Mouse (Mus musculus) hindbrain, embryonic 12.5 days (tissue): ENCODE data around the gene Fyn. TPM values are rescaled to one million over a fixed set of nuclear protein-coding genes. Genes with fewer than 3 reads are reported as not detected.
A peak's percentile ranks its signal among the peaks of the same experiment; 100 is the strongest.

Experiments
- ATAC-seq: fragments of 200-750 bp; cut with Nextera tagmentation; 2 replicates; pipeline ENCODE4 v1.8.0; 2017; ENCODE audit warnings: moderate TSS enrichment; ENCODE audit not compliant: low FRiP score
- H3K27ac ChIP-seq: fragments of 300-500 bp; sonication (generic); 2 replicates; pipeline ENCODE4 v1.5.1; 2016; ENCODE audit warnings: mild to moderate bottlenecking
- H3K27me3 ChIP-seq: fragments of 300-500 bp; sonication (generic); 2 replicates; pipeline ENCODE4 v1.6.1; 2016; ENCODE audit warnings: mild to moderate bottlenecking
- H3K36me3 ChIP-seq: fragments of 300-500 bp; sonication (generic); 2 replicates; pipeline ENCODE4 v1.6.1; 2016; ENCODE audit warnings: mild to moderate bottlenecking
- H3K4me1 ChIP-seq: fragments of 300-500 bp; sonication (generic); 2 replicates; pipeline ENCODE4 v1.6.1; 2016
- H3K4me2 ChIP-seq: fragments of 300-500 bp; sonication (generic); replicated peaks from 2 replicates; pipeline ENCODE4 v1.6.1; 2016; ENCODE audit warnings: mild to moderate bottlenecking
- H3K4me3 ChIP-seq: fragments of 300-500 bp; sonication (generic); 2 replicates; pipeline ENCODE4 v1.5.1; 2016; ENCODE audit warnings: mild to moderate bottlenecking
- H3K9ac ChIP-seq: fragments of 300-500 bp; sonication (generic); 2 replicates; pipeline ENCODE4 v1.6.1; 2016; ENCODE audit warnings: mild to moderate bottlenecking, moderate library complexity
- H3K9me3 ChIP-seq: fragments of 300-500 bp; sonication (generic); replicated peaks from 2 replicates; pipeline ENCODE4 v1.6.1; 2016; ENCODE audit warnings: mild to moderate bottlenecking
- WGBS: fragments of 180-500 bp; shearing (Covaris S2); methylation state at CpG from one replicate; pipeline ENCODE4 v1.1.7; 2016; 5-methylcytosine and 5-hydroxymethylcytosine counted together
- polyA plus RNA-seq: library from polyadenylated mRNA; unstranded; fragments of >200 nt; fragmentation: Nextera tagmentation; extraction: Ambion mirVana; gene quantifications from 2 replicates; pipeline ENCODE4 v1.2.1, GENCODE M21; 2016

The Fyn gene
- polyA plus RNA-seq, 1 experiment from 2014 or later, result 64.8 TPM

DNA sequence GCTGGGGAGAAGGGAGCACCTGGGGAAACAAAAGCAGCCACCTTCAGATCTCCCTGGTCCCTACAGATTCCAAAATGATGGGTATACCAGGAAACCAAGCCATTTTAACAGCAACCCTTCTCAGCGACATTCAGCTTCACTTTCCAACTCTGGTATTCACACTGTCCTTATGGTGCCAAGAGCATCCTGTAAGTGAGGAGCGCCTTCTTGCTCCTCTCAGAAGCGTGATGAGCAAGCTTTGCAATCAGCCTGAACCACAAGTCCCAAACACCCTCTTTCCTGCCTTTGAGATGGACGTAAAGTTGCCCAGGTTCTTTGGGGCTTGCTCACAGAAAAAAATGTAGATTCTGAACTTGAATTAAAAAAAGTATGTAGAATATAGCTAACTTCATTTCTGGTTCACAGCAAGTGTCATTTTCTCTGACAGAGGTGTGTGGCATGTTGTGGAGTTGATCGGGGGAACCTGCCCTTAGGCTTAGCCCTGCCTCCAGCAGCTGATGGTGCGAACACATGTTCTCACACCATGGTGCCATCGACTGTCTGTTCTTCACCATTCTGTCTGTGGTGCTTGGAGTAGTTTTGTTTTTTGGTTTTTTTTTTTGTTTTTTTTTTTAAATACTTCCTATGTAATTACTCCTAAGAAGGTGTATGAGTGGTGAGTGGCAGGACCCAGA is 102.5 kb downstream of the Fyn start:
- Histone ChIP-seq H3K4me2 (no peak overlapping the region), H3K36me3 (no peaks in the 10 kb centered on the region), H3K27ac (no peak overlapping the region), H3K9ac (no peak overlapping the region), H3K27me3 (no peaks in the 10 kb centered on the region), H3K4me1 (peaks cover 28% of the 10 kb centered on the region), H3K4me3 (no peak overlapping the region), H3K9me3 (no peaks in the 10 kb centered on the region)
- 80% methylated on average over 7 of the region's 7 CpGs for WGBS
- no peak for ATAC-seq

DNA sequence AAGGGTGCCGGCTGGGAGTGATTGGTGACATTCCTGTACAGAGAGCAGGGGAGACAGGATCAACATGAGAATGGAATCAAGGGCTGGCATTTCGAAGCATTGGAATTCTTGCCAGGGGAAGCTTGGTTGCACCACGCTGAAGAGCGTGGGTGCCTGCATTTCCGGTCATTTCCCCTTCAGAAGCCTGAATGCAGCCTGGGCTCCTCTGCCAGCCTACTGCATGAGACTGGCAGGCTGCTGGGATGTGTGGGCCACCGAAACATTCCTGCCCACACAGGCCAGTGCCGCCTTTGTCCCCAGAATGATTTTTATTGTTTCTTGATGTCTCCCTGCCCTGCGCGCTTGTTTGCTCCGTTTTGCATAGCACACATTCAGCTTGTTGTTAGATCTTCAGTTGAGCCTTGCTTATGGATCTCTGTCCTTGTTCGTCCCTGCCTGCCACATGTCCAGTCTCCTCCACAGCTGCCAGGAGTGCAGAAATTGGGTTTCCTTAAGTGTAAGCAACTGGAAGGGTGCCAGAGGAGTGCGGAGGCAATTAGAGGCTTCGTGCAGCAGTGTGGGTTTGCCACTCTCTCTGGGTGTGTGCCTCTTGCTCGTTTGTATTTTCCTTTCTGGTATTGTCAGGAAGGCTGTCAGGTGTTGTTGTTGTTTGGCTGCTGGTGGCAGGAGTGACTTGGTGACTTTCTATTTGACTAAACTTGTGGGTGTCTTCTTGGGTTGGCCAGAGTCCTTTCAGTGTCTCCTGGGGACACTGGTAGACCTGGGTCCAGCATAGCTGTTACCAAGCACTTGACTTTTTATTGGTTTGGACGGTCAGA is 103.3 kb downstream of the Fyn start:
- WGBS, result 56% methylated on average over 15 of the region's 15 CpGs
- H3K27ac ChIP-seq, result peak overlapping the region; percentile 76
- no peaks in the 10 kb centered on the region for H3K27me3 ChIP-seq
- no peak overlapping the region for H3K9ac ChIP-seq
- no peaks in the 10 kb centered on the region for H3K9me3 ChIP-seq
- peaks cover 28% of the 10 kb centered on the region for H3K4me1 ChIP-seq
- no peak overlapping the region for H3K4me3 ChIP-seq
- peak; percentile 63; the same call in 1 of the 2 replicates for ATAC-seq
- 0 out of 2 replicates have a peak overlapping the region, but pooled peaks have one; percentile 23 for H3K4me2 ChIP-seq
- no peaks in the 10 kb centered on the region for H3K36me3 ChIP-seq

DNA sequence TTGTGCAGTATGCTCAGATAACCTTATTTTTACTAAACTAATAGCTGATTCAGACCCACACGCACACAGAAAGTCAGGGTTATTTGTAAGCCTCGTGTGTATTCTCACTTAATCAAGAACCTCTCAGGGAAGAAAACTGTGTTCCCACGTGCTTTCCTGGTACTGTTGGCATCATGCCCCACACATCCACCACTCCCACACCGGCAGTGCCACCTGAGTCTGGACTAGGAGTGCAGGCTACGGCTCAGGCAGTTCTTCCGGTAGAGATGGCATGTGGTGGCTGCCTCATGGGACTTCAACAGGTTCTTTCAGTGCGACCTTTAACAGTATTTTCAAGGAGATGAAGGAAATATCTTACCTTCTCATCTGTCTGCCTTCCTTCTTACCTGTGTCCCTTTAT is 104.3 kb downstream of the Fyn start:
- Histone ChIP-seq H3K9me3 (no peaks in the 10 kb centered on the region), H3K4me3 (no peak overlapping the region), H3K4me2 (no peak overlapping the region), H3K27ac (no peak overlapping the region), H3K27me3 (no peaks in the 10 kb centered on the region), H3K9ac (no peak overlapping the region), H3K36me3 (no peaks in the 10 kb centered on the region), H3K4me1 (peaks cover 28% of the 10 kb centered on the region)
- WGBS, result 78% methylated on average over 7 of the region's 7 CpGs
- ATAC-seq, result no peak

DNA sequence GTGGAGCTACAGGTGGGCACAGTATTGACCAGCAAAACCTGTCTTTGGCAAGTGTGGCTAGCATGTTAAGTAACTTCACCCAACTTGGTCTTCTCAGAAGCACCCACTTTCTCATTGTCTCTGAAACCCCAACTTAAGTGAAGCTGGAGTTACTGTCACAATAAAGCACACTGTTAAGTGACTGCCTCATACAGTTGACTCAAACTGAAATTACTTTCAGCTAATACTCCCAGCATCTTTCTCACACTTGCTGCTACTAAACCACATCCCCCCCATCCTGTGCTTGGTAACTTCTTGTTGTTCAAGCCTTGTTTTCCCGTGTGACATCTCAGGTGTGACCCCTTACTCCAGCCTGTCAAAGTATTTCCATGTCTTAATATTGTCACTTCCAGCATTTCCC is 110.7 kb downstream of the Fyn start:
- Histone ChIP-seq H3K4me1 (peaks cover 5% of the 10 kb centered on the region), H3K4me2 (no peak overlapping the region), H3K4me3 (no peak overlapping the region), H3K9me3 (no peaks in the 10 kb centered on the region), H3K27me3 (no peaks in the 10 kb centered on the region), H3K27ac (no peak overlapping the region), H3K36me3 (peaks cover 6% of the 10 kb centered on the region; the same call in 1 of the 2 replicates), H3K9ac (no peak overlapping the region)
- ATAC-seq, result no peak
- WGBS, result 93% methylated on average over 1 of the region's 1 CpGs

DNA sequence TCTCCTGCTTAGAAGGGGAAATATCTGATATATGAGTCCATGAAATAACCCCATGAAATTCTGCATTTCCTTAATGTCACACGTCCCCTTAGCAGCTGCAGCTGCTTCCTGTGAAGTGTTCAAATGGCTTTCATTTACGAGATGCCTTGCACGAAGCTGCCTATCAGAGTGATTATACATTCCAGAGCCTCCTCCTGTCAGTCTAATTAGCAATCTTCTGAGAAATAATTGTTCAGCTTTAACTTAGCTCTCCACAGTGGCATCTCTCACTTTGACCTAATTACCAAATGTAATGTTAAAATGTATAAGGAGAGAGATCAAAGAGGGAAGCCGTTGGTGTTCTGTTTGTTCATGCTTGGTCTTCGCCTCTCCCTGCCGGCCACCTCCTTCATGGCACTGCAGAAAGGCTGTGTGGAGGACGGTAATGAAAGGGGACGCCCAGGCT is 115.7 kb downstream of the Fyn start:
- H3K27me3 ChIP-seq, result no peaks in the 10 kb centered on the region
- 23% methylated on average over 8 of the region's 8 CpGs for WGBS
- peak; percentile 57 for ATAC-seq
- H3K4me2 ChIP-seq, result peak overlapping the region; percentile 11; the same call in 1 of the 2 replicates
- peak overlapping the region; percentile 42 for H3K9ac ChIP-seq
- peaks cover 42% of the 10 kb centered on the region for H3K4me1 ChIP-seq
- H3K4me3 ChIP-seq, result no peak overlapping the region
- H3K9me3 ChIP-seq, result no peaks in the 10 kb centered on the region
- H3K36me3 ChIP-seq, result peaks cover 6% of the 10 kb centered on the region; the same call in 1 of the 2 replicates
- H3K27ac ChIP-seq, result peak overlapping the region; percentile 72

DNA sequence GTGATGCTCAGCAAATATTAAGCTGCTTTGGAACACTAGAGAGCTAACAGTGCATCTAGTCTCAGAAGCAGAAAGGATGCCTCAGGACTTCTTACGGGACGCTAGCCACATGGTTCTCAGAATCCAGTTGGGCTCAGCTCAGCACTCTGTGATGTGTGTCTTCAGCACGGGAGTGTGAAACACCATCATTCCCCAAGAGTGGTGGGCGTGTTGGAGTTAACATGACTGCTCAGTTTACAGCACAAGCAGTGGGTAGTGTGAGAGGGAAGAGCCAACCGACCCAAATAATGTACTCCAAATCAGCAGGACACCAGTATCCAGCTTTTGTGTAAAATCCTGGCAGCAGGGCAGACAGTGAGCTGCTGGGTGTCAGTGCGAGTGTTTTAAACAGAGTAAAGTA is 116.2 kb downstream of the Fyn start:
- no peaks in the 10 kb centered on the region for H3K27me3 ChIP-seq
- 37% methylated on average over 6 of the region's 6 CpGs for WGBS
- H3K9ac ChIP-seq, result peak overlapping the region; percentile 42
- peaks cover 45% of the 10 kb centered on the region for H3K4me1 ChIP-seq
- H3K4me3 ChIP-seq, result no peak overlapping the region
- peak overlapping the region; percentile 11; the same call in 1 of the 2 replicates for H3K4me2 ChIP-seq
- H3K36me3 ChIP-seq, result peaks cover 6% of the 10 kb centered on the region; the same call in 1 of the 2 replicates
- peak overlapping the region; percentile 72 for H3K27ac ChIP-seq
- ATAC-seq, result peak; percentile 55; the same call in 1 of the 2 replicates
- no peaks in the 10 kb centered on the region for H3K9me3 ChIP-seq

DNA sequence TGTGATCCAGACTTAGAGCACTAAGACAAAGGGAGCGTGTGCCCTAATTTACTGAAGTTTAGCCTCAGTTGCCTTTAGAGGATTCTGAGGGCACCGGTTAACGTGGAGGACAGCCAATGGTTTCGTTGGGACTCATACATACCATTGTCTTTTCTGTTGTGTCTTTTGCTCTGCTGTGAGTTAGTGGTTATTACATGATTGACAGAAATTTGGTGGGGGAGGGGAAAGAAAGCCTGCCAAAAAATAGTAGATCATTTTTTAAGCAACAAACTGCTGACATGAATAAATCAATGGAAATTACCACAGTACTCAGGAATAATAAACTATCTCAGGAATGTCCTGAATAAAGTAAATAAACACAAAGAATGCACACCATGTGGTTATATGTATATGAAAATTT is 117.3 kb downstream of the Fyn start:
- no peak overlapping the region for H3K27ac ChIP-seq
- WGBS, result 86% methylated on average over 4 of the region's 4 CpGs
- H3K4me1 ChIP-seq, result peaks cover 54% of the 10 kb centered on the region

DNA sequence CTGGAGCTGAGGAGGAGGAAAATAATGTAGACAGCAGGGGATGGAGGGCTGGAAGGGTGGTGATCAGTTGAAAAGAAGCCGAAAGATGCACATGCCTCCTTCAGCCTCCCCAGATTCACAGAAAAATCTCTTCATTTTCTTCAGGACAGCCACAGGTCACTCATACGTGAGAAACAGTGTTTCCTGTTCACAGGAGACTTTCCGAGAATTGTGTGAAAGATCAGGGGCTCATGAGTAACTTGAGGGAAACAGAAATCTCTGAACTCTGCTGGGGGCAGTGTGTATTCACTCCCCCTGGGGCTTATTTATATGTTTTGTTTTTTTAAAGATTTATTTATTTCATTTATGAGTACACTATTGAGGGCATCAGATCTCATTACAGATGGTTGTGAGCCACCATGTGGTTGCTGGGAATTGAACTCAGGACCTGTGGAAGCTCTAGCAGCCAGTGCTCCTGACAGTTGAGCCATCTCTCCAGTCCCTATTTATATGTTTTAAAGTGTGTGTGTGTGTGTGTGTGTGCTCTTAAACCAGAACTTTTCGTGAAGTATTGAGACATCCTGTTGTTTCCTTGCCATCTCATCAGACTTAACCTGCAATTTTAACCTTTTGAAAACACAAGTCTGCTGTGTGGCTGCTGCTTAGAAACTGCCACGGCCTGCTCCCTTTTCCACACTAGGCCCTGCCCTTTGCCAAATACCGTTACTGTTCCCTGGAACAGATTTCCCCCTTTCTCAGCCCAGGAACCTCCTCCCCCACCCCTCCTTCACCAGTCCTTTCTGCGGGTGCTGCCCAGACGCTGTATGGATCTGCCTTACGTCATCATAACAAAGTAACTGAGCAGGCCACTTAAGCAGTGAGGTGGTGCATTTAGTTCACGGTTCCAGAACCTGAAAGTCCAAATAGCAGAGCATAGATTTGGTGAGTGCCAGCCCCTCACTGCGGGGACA is 118.1 kb downstream of the Fyn start:
- Histone ChIP-seq H3K27me3 (no peaks in the 10 kb centered on the region), H3K9me3 (no peaks in the 10 kb centered on the region), H3K9ac (no peak overlapping the region), H3K36me3 (peaks cover 11% of the 10 kb centered on the region), H3K4me2 (no peak overlapping the region), H3K4me1 (peaks cover 56% of the 10 kb centered on the region), H3K27ac (peak overlapping the region; percentile 45; the same call in 1 of the 2 replicates), H3K4me3 (no peak overlapping the region)
- ATAC-seq, result no peak
- WGBS, result 53% methylated on average over 11 of the region's 11 CpGs

More for the DNA sequence above, 117.3 kb downstream of the Fyn start:
- Histone ChIP-seq H3K9me3 (no peaks in the 10 kb centered on the region), H3K27me3 (no peaks in the 10 kb centered on the region), H3K4me3 (no peak overlapping the region), H3K4me2 (no peak overlapping the region), H3K36me3 (peaks cover 8% of the 10 kb centered on the region; the same call in 1 of the 2 replicates), H3K9ac (no peak overlapping the region)
- no peak for ATAC-seq

DNA sequence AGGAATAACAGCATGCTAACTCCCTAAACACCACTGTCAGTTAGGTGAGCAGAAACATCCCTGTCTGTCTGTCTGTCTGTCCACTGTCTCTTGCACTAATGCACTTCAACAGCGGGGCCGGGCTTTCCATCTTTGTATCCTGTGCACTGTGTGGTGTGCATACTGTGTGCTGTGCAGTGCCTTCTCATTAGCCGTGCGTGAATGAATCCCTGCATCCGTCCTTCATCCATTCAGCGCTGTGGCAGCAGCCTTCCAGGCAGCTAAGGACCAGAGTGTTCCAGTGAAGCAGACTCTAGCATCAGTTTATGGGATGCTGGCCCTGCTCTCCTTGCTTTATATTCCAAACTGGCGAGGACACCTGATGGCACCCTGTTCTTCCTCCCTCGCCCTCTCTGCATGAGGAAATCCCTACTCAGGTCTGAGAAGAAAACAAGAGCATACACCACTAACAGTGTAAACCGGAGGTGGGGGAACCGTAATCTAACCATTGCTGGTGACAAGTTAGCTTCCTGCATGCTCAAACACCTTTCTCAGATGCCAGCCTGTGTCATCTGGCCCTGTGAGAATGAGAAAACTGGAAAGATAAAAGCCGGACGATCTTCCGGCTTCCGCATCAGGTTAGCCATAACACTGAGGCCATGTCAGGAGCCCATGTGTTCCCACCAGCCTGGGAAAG is 119.2 kb downstream of the Fyn start:
- Histone ChIP-seq H3K4me2 (no peak overlapping the region), H3K4me3 (no peak overlapping the region), H3K9me3 (no peaks in the 10 kb centered on the region), H3K27ac (peak overlapping the region; percentile 53), H3K9ac (no peak overlapping the region), H3K4me1 (peaks cover 59% of the 10 kb centered on the region), H3K36me3 (peaks cover 11% of the 10 kb centered on the region), H3K27me3 (no peaks in the 10 kb centered on the region)
- ATAC-seq, result 0 out of 2 replicates have a peak, but pooled peaks have one; percentile 29
- 68% methylated on average over 14 of the region's 14 CpGs for WGBS

DNA sequence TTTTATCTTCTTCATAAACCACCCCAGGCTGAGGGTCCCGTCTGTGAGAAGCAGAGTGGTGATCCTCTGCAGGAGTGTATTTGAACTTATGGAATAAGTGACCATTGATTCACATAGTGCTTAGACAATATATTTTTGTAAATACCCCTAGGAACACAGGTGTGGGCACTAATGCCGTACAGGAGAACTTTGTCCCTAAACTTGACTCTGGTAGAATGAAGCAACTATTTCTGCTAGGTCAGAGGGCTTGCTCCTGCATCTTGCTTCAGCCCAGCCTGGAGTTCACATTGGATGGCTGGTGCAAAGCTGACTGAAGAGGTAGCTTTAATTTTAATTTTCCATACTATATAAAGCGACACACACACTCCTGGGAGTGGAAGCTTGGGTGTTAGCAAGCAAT is 119.9 kb downstream of the Fyn start:
- Histone ChIP-seq H3K9me3 (no peaks in the 10 kb centered on the region), H3K4me1 (peaks cover 59% of the 10 kb centered on the region), H3K4me3 (no peak overlapping the region), H3K36me3 (peaks cover 5% of the 10 kb centered on the region; the same call in 1 of the 2 replicates), H3K27ac (no peak overlapping the region), H3K9ac (no peak overlapping the region), H3K27me3 (no peaks in the 10 kb centered on the region), H3K4me2 (no peak overlapping the region)
- ATAC-seq, result no peak
- 85% methylated on average over 3 of the region's 3 CpGs for WGBS

DNA sequence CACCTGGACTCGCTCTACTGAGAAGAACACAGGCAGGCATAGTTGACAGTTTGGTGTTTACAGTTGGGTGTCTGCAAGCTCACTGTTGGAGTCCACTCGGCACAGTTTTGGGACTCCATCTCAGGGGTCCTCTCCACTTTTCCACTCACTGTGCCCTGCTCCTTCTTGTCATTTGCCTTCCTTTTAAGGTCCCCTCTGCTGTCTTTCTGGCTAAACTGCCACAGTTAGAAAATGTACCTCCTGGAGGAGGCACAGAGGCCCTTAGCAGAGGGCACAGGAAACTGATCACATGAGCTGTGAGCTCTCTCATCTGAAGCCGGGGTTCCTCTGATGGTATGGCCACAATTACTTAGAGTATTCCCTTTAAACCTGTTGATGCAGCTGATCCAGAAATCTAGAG is 120.3 kb downstream of the Fyn start:
- no peak overlapping the region for H3K27ac ChIP-seq
- ATAC-seq, result no peak
- 80% methylated on average over 3 of the region's 3 CpGs for WGBS
- peaks cover 5% of the 10 kb centered on the region; the same call in 1 of the 2 replicates for H3K36me3 ChIP-seq
- H3K4me3 ChIP-seq, result no peak overlapping the region
- H3K9ac ChIP-seq, result no peak overlapping the region
- H3K9me3 ChIP-seq, result no peaks in the 10 kb centered on the region
- no peaks in the 10 kb centered on the region for H3K27me3 ChIP-seq
- peaks cover 59% of the 10 kb centered on the region for H3K4me1 ChIP-seq
- H3K4me2 ChIP-seq, result no peak overlapping the region
